Mouse (Mus musculus) spleen, postnatal 10 days (tissue): ENCODE data around the gene Sec24b.
A peak's percentile ranks its signal among the peaks of the same experiment; 100 is the strongest.

Experiments used
- DNase-seq, 2 experiments: peaks; one replicate each; pipeline ENCODE4 v3.0.0; 2021 to 2022; ENCODE audit warnings: low spot score in 2 of 2

Sec24b gene

DNA sequence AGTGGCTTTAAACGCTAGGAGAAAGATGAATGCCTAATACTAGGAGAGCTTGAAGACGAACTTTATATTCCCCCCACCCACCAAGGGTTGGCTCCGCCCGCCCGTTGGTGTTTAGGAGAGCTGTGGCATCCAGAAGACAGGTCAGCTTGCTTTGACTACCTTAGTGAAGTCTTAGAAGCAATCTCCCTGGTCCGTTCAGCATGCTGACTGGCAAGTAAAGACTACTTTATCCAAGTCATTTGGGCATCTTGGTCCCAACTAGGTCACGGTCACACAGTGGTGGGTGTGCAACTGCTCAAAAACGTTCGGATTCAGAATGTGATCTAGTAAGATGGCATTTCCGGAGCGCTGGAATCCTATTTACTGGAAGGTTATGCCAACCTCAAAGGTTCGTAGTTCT lies at the start of gene Sec24b:
Gene Sec24b, minus strand, starts transcription at position 273 of the 400 bp plus-strand sequence.
- DNase-seq: peak; percentile 23 to 26

DNA sequence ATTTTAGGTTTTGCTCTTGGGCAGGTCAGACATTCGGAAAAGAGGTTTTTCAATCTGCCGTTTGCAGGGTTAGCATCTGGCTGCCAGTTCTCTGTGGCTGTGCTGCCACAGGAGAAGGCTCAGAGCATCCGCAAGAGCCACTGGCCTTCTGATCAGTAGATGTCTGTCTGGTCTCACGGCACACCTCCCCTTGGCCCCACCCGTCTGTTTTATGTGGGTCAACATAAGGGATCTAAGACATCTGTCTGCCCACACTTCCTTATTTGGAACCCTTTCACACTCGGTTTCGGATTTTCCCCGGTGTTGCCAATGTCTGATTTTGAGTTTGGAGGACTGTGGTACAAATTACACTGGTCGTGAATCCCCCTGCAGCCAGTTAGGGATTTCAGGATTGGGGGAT lies 43.1 kb upstream of the Sec24b start:
- DNase-seq: no peak

DNA sequence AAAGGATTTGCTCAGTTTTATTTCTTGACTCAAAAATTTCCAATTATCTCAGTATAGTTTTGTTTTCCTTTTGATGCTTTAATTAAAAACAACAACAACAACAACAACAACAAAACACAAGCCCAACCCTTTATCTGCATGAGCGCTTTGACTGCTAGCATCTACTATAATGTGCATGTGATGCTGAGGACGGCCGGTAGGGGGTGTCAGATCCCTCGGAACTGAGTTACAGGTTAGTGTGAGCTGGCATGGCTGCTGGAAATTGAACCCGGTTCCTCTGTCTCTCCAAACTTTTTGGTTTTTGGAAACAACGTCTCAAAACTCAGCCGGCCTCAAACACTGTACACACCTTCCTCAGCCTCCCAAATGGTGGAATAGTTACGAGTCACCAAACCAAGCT lies 42.1 kb upstream of the Sec24b start:
- DNase-seq: peak in 1 of 2 experiments; percentile 58

DNA sequence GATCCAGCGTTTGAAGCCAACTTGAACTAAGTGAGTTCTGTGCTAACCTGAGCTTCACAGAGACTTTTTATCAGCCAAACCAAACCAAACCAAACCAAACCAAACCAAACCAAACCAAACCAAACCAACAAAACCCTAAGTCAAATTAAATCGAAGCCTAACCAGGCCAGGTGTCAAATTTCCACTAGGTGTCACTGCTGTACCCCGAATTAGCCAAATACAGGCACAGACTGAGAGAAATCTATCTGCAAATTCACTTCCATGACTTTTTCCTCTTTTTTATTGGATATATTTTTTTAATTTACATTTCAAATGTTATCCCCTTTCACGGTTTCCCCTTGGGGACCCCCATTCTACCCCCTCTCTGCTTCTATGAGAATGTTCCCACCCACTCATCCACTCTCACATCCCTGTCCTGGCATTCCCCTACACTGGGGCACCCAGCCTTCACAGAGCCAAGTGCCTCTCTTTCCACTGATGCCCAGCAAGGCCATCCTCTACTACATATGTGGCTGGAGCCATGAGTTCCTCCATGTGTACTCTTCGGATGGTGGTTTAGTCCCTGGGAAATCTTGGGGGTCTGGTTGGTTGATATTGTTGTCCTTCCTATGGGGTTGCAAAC lies 33.9 kb upstream of the Sec24b start:
- DNase-seq: peak in 1 of 2 experiments; percentile 24

DNA sequence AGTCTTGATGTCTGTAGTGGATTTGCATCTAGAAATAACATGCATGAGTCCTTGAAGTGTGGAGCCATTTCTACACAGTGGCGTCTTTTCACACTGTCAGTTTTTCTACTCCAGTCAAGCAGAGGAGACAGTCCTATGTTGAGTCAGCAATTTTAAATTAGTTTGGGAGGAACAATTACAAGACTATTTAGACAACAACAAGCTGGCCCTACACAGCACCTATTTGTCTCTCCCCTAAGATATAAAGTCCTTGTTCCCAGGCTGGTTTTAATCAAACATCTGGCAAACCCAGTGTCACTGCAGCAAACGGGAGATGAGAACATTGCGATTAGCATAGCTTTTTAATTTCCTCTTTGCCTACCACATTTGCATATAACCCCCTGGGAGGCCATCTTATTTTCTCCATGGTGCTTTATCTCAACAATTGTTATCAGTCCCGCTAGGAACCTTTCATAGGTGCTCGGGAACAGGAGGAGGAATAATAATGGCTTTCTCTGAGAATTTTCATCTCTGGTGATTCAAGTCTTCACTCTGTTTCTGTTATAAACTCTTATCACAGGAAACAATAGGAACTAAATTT lies 32.9 kb upstream of the Sec24b start:
- DNase-seq: no peak

DNA sequence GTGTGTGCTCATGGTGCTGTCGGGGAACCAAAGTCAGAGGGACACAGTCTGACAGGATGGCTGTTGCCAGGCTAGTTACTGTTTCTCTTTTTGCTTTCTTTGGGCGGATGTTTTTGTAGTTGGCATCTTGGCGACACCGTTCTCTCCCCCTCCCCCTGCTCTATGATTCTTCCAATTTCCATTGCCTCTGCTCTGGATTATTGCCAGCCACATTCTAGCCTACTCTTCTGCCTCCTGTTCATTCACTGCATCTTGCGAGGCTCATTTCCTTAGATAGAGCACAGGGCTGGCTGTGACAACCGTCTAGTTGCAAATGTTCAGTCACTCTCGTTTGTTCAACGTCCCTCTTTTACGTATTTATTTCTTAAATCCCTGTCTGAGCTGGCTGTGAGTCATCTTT lies 29.1 kb upstream of the Sec24b start:
- no peak for DNase-seq

DNA sequence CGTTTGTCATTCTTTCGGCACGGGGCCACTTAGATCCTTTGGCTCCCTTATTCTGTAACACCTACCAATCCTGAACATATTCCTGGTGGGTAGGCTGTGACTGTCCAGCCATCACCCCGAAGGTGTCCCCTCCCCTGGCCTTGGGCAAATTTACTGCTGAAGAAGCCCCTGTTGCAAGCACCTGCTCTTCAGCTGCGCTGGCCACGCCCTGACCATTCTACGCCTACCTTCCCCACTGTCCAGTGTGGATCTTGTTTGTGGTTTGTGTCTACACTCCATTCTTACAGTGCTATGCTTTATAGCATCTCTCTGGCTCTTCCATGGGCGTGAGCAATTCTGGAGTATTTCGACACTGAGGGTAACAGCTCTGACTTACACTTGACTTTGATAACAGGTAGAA lies 27.3 kb upstream of the Sec24b start:
- no peak for DNase-seq

DNA sequence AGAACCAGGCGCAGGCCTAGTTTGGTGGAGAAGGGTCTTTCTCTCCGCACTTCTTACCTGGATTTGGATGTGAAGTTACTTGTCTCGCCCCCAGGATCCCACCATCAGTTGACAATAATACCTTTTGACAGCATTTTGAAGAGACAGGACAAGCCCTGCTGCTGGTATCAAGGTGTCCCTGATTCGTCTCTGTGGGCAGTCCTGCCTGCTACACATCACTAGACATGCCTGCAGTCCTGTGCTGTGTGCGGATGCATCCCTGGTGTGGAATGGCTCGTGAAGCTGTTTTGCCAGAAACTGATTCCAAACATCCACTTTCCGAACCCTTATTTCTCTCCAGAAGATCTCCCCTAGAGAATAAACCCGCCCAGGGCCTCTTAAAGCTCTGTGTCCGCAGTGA lies 26.1 kb upstream of the Sec24b start:
- DNase-seq: no peak

DNA sequence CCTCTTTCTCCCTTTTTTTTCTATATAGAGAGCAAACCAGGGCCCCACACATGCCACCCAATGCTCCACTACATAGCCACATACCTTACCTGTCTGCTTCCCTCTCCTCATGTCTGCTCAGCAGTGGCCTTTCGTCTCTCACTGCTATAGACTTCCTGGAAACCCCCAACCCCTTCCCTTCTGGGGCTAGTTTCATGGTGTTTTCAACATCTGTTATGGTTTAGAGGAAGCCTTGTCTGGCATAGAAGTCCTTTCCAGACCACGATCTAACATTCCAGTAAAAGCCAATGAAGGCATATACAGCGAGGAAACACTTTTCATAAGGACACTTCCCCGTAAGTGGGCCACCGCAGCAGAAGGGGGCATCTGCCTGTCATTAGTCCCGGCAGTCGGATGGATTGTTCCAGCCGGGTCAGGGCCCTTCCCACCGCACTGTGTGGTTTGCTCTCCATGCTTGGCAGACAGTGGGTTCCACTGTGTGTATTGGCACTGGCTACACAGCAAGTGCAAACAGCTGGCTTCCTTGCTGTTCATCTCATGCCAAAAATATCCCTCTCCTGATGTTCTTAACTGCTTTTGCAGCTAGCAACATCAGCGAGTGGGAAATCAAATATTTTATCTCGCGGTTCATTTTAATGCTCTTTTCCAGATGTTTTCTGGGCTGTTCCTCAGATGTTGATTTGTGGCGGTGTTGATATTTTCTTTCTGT lies 25.2 kb upstream of the Sec24b start:
- no peak for DNase-seq

DNA sequence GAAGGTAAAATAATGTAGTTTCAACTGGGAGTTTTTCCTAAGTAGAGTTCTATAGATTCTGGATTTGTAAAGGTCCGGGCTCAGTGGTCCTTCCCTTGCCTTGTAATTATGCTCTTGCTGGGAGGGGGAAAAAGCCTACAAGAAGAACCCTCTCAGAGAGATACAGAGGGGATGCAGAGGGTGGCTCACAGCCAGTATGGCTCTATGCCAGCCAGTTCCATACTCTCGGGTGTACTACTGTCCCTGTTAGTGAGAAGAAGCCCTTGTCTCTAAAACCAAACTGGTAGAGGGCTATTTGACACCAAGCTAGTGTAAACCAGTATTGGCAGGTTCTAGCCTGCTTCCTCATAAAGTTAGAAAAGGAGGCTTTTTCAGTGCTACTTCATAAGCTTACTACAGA lies 22.0 kb upstream of the Sec24b start:
- no peak for DNase-seq

DNA sequence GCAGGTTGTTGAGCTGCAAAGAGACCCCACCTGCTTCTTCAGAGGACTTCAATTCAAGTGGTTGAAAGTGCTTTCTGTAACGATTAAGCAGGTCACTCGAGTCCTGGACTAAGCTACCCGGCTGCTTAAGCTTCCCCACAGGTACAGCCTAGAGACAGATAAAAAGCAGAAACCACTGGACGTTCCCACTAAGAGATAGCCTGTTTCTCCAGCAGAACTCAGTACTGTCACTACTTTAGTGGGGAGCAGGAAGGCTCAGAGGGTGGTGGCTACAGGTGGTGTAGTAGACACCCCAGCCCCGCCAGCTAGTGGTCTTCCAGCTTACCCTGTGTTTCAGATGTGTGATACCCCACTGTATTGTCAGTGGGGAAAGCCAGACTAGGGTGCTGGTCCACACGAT lies 19.3 kb upstream of the Sec24b start:
- no peak for DNase-seq

DNA sequence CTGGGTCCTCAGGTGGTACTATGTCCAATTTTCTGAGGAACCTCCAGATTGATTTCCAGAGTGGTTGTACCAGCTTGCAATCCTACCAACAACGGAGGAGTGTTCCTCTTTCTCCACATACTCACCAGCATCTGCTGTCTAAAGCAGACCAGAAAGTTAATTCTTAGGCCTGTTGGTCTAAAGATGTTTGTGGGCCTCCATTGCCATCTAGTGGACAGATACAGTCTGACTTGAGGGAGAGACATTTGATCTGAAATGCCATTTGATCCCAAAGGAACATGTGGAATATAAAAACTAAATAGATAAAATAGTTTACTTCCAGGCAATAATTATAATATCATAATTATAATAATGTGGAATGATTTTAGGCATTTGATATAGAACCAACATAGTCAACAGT lies 18.4 kb upstream of the Sec24b start:
- DNase-seq: peak in 1 of 2 experiments; percentile 55

DNA sequence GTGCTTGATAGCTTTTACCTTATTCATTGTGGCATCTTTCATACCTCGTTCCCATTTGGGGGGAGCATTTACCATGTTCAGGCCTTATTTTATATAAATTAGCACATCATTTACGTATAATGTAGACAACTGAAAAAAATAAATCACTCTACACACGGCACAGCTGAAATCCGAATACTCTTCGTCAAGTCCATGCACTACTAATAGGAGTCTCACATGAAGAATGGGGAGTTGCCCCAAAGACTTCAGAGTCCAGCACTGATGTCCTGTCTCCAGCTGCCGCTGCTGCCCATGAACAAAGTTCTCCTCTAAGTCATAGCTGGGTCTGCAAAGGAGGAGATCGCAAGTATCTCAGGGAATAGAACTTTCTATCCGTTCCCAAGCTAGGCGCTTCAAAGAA lies 15.9 kb upstream of the Sec24b start:
- no peak for DNase-seq

DNA sequence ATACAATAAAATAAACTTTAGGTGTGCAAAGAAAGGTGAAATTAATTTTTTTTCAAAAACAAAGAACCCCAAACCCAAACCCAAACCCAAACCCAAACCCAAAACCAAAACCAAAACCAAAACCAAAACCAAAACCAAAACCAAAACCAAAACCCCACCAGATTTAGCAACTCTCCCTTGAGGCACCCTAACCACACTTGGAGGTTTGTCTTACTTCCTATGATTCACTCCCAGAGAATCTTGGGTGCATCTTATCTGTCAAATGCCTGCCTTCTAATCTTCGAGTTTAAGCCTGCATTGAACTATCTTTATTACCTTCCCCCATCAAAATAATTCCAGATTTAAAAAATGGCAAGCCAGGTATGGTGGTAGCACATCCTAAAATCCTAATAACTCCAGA lies 14.4 kb upstream of the Sec24b start:
- no peak for DNase-seq

DNA sequence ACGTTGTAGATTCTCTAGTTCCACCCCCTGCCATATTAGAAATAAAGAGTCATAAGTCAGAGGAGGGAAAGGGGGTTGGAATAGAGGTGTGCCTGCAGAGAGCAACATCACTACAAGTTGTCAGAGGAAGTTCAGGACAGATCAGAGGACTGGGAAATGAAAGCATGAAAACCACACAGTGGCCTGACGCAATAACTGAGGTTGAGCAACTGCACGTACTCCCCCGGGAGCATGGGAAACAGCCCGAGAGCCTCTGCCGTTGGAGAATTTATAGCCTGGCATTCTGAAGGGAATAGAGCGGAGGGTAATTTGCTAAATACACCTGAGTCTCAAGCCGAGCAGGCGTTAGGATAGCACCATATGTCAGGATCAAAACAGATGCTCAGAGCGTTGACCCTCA lies 11.7 kb upstream of the Sec24b start:
- no peak for DNase-seq

DNA sequence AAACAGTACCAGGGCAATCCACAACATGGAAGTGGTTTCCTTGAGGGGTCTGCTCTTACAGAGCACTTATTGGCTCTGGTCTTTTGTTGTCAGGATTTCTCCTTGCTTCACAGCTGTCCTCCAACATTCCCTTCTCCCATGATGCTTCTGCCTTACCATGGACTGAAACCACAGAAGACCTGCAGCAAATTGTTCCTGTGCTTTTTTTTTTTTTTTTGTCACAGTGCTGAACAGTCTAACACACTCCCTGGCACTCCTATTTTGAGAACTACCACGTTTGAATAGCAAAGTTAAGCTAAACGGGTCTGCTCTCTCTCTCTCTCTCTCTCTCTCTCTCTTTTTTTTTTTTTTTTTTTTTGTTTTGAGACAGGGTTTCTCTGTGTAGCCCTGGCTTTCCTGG lies 10.6 kb upstream of the Sec24b start:
- no peak for DNase-seq

DNA sequence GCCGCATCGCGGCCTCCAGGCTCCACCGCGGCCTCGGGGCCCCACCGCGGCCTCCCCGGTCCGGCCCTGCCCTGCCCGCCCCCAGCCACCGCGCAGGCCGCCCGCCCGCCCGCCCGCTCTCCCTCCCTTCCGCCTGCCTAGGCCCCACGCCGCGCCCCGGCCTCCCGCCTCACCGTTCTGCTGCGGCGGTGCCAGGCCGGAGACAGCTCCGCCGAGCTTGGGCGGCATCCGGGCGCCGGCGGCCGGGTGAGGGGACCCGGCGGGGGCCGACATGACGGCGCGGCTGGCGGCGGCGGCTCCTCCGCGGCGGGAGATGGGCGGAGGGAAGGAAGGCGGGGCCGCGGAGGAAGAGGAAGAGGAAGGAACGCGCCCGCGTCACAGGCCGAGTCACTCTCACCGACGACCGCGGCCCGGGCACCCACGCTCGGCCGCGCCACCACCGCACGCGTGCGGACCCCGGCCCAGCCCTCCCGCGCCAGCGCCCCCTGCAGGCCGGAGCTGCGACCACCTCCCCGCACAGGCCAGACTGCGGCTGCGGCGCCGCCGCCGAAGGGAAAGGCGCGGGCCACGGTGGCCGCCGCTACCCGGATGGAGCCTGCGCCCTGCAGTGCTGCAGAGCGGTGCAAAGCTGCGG lies 840 bp downstream of the Sec24b start:
- peak; percentile 71 to 83 for DNase-seq

DNA sequence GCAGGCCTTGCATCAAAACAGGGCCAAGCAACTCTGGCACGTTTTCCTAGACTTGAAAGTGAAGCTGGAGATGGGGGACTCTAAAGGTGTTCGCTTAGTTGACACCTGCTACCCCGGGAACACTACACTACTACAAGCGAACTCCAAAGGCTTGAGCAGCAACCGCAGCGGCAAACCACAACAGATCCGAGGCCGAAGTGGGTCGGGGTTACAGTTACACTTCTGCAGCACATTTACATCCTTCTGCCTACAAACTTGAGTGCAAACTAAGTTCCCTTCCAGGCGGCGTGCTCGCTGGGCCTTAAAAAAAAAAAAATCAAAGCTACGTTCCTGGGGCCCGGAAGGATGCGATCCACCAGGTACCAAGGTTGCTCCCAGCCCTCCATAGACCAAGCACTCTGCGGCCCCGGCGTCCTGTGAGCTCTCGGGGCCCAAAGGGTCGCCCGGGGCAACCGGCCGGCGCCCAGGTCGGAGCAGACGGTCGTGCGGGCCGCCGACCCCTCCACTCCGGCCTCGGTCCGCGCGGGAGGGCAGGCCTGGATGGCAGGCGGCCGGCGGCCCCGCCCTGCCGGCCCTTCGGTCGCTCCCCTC lies 1.5 kb downstream of the Sec24b start:
- peak; percentile 17 to 32 for DNase-seq

DNA sequence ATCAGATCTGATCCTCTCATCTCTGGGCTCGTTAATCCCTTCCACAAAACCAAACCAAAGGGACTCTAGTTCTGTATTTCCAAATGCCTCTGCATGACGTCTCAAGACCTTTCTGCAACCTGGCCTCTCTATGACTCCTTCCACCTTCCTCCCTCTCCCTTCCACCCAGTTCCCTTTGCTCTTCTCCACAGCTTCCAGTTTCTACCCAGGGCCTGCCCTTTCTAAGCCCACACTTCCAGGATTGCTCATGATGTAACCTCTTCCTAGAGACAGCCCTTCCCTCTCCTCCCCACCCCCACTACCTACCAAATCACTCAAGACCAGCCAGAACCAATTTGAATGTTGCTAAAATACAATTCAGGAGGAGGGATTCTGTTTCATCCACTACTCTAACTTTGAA lies 2.9 kb downstream of the Sec24b start:
- DNase-seq: no peak

DNA sequence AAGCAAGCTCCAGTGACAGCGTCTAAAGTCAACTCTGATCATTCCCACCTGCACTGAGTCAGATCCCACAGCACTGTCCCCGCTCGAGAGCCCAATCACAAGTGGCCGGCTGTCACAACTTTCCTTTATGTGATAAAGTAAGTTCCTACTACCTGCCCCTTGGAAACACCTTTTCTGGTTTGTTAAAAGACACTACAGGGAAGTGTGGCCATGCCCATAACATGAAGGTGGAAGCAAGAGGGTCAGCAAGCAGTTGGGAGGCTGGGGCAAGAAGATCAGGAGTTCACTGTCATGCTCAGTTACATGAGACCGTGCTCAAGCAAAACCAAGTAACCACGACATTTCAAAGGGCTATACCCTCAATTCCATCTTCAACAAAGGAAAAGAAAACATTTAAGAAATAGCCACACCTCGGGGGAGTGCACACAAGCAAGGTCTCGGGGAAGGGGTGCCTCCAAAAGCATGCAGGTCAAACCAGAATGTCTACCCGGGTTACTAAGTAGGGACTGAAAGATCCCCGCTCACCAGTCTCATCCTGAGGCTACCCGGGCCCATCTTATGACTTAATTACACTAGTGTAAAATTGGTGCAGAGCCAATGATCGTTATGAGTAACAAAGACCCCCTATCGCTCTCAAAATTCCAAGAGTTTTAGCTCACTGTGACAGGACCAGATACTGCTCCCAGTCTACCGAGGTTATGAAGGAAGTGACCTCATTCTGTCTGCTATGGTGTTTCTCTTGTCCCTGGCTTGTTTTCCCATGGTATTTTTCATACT lies 3.6 kb downstream of the Sec24b start:
- no peak for DNase-seq
